Mouse (Mus musculus): Measurements from ENCODE around the gene Gm20388.

The Gm20388 gene

GRCm38 (mm10) chr8:120525135-120525534 lies 614.5 kb downstream of the Gm20388 start:
- no peak for DNase-seq (ENCODE audit: low spot score in 2 of 2)

GRCm38 (mm10) chr8:120525832-120526231 lies 615.2 kb downstream of the Gm20388 start:
- no peak for DNase-seq (ENCODE audit: low spot score in 2 of 2)

GRCm38 (mm10) chr8:120526577-120526976 lies 615.9 kb downstream of the Gm20388 start:
- DNase-seq (ENCODE audit: low spot score in 2 of 2) = no peak

GRCm38 (mm10) chr8:120528332-120528731 lies 617.7 kb downstream of the Gm20388 start:
- DNase-seq (ENCODE audit: low spot score in 2 of 2) = no peak

GRCm38 (mm10) chr8:120529226-120529625 lies 618.6 kb downstream of the Gm20388 start:
- DNase-seq (ENCODE audit: low spot score in 2 of 2) = no peak

- DNase-seq (ENCODE audit: low spot score in 2 of 2) = no peak
These were observed 620.5 kb downstream of the Gm20388 start for GRCm38 (mm10) chr8:120530954-120531656.

- DNase-seq (ENCODE audit: low spot score in 2 of 2) = no peak
These were observed 621.3 kb downstream of the Gm20388 start for GRCm38 (mm10) chr8:120531775-120532516.

GRCm38 (mm10) chr8:120532517-120533215 lies 622.0 kb downstream of the Gm20388 start:
- DNase-seq (ENCODE audit: low spot score in 2 of 2) = no peak

- no peak for DNase-seq (ENCODE audit: low spot score in 2 of 2)
These were observed 622.7 kb downstream of the Gm20388 start for GRCm38 (mm10) chr8:120533380-120533779.

GRCm38 (mm10) chr8:120534080-120534479 lies 623.4 kb downstream of the Gm20388 start:
- DNase-seq (ENCODE audit: low spot score in 2 of 2) = no peak

- DNase-seq (ENCODE audit: low spot score in 2 of 2) = peak; percentile 68
These were observed 624.1 kb downstream of the Gm20388 start for GRCm38 (mm10) chr8:120534504-120535368.

GRCm38 (mm10) chr8:120535452-120536305 lies 625.0 kb downstream of the Gm20388 start:
- DNase-seq (ENCODE audit: low spot score in 2 of 2) = no peak

GRCm38 (mm10) chr8:120536306-120537206 lies 625.9 kb downstream of the Gm20388 start:
- peak in 1 of 2 experiments; percentile 64 for DNase-seq (ENCODE audit: low spot score in 2 of 2)

GRCm38 (mm10) chr8:120537207-120537817 lies 626.7 kb downstream of the Gm20388 start:
- DNase-seq (ENCODE audit: low spot score in 2 of 2) = peak; percentile 84 to 87

- DNase-seq (ENCODE audit: low spot score in 2 of 2) = peak in 1 of 2 experiments; percentile 46
These were observed 627.3 kb downstream of the Gm20388 start for GRCm38 (mm10) chr8:120537818-120538396.

GRCm38 (mm10) chr8:120538397-120539240 lies 628.0 kb downstream of the Gm20388 start:
- DNase-seq (ENCODE audit: low spot score in 2 of 2) = peak; percentile 84 to 89

- DNase-seq (ENCODE audit: low spot score in 2 of 2) = no peak
These were observed 628.7 kb downstream of the Gm20388 start for GRCm38 (mm10) chr8:120539381-120539774.

All from urinary bladder, adult 18-20 months (tissue).